Mouse (Mus musculus) liver, embryonic 16.5 days (tissue): Measurements from ENCODE around the gene Ostn. TPM values are rescaled to one million over a fixed set of nuclear protein-coding genes. Genes with fewer than 3 reads are reported as not detected.

ENCODE experiments used
- ATAC-seq: fragments of 200-750 bp; cut with Nextera tagmentation; 2 replicates; pipeline ENCODE4 v1.8.0; 2017; ENCODE audit warnings: low read depth, mild to moderate bottlenecking, moderate number of reproducible peaks, moderate library complexity
- H3K27ac ChIP-seq: fragments of 300-500 bp; sonication (generic); 2 replicates; pipeline ENCODE4 v1.5.1; 2014; ENCODE audit warnings: mild to moderate bottlenecking, low read length
- H3K27me3 ChIP-seq: fragments of 300-500 bp; sonication (generic); 2 replicates; pipeline ENCODE4 v1.6.1; 2014; ENCODE audit warnings: low read depth, low read length, mixed read lengths; ENCODE audit not compliant: control insufficient read depth, insufficient read depth
- H3K36me3 ChIP-seq: fragments of 300-500 bp; sonication (generic); 2 replicates; pipeline ENCODE4 v1.6.1; 2014; ENCODE audit warnings: mild to moderate bottlenecking; ENCODE audit not compliant: control insufficient read depth, insufficient read depth
- H3K4me1 ChIP-seq: fragments of 300-500 bp; sonication (generic); 2 replicates; pipeline ENCODE4 v1.6.1; 2014; ENCODE audit warnings: low read depth, low read length, mixed read lengths; ENCODE audit not compliant: control insufficient read depth
- H3K4me2 ChIP-seq: fragments of 300-500 bp; sonication (generic); 2 replicates; pipeline ENCODE4 v1.6.1; 2014; ENCODE audit warnings: low read depth, low read length, mixed read lengths
- H3K4me3 ChIP-seq: fragments of 300-500 bp; sonication (generic); 2 replicates; pipeline ENCODE4 v1.5.1; 2014; ENCODE audit warnings: low read depth, mild to moderate bottlenecking, low read length
- H3K9ac ChIP-seq: fragments of 300-500 bp; sonication (generic); 2 replicates; pipeline ENCODE4 v1.6.1; 2014; ENCODE audit warnings: low read depth, low read length
- H3K9me3 ChIP-seq: fragments of 300-500 bp; sonication (generic); replicated peaks from 2 replicates; pipeline ENCODE4 v1.6.1; 2016; ENCODE audit warnings: low read length; ENCODE audit not compliant: control insufficient read depth
- WGBS: fragments of 180-500 bp; shearing (Covaris S2); extraction: QIAGEN DNeasy Blood & Tissue Kit; methylation state at CpG from one replicate; pipeline ENCODE4 v1.1.7; 2014; ENCODE audit not compliant: insufficient replicate concordance; 5-methylcytosine and 5-hydroxymethylcytosine counted together
- polyA plus RNA-seq: library from polyadenylated mRNA; unstranded; fragments of >200 nt; fragmentation: Nextera tagmentation; extraction: Ambion mirVana; gene quantifications from 2 replicates; pipeline ENCODE4 v1.2.1, GENCODE M21; 2015

Ostn gene
- polyA plus RNA-seq, 1 experiment from 2014 or later = not detected

GRCm38 (mm10) chr16:27382217-27382616, 74.9 kb downstream of the Ostn start:
- Histone ChIP-seq H3K27me3 (no peaks in the 10 kb centered on the region), H3K9me3 (no peaks in the 10 kb centered on the region), H3K4me3 (no peak overlapping the region), H3K4me1 (no peaks in the 10 kb centered on the region), H3K9ac (no peak overlapping the region), H3K4me2 (no peak overlapping the region), H3K36me3 (no peaks in the 10 kb centered on the region), H3K27ac (no peak overlapping the region)
- 59% methylated on average over 4 of the region's 4 CpGs for WGBS
- no peak for ATAC-seq

GRCm38 (mm10) chr16:27384893-27385603, 77.8 kb downstream of the Ostn start:
- H3K27ac ChIP-seq = no peak overlapping the region
- peaks cover 7% of the 10 kb centered on the region for H3K4me1 ChIP-seq
- no peaks in the 10 kb centered on the region for H3K27me3 ChIP-seq
- H3K4me3 ChIP-seq = no peak overlapping the region
- H3K36me3 ChIP-seq = no peaks in the 10 kb centered on the region
- ATAC-seq = no peak
- no peak overlapping the region for H3K4me2 ChIP-seq
- no peaks in the 10 kb centered on the region for H3K9me3 ChIP-seq
- H3K9ac ChIP-seq = no peak overlapping the region
- 42% methylated on average over 4 of the region's 4 CpGs for WGBS

- no peak overlapping the region for H3K4me3 ChIP-seq
- H3K9me3 ChIP-seq = no peaks in the 10 kb centered on the region
- no peak overlapping the region for H3K4me2 ChIP-seq
- no peak for ATAC-seq
- WGBS = 65% methylated on average over 1 of the region's 1 CpGs
- H3K9ac ChIP-seq = no peak overlapping the region
- H3K36me3 ChIP-seq = no peaks in the 10 kb centered on the region
- H3K27ac ChIP-seq = no peak overlapping the region
- peaks cover 12% of the 10 kb centered on the region for H3K4me1 ChIP-seq
- no peaks in the 10 kb centered on the region for H3K27me3 ChIP-seq
Measured at GRCm38 (mm10) chr16:27385649-27386048, 78.4 kb downstream of the Ostn start.

- Histone ChIP-seq H3K4me3 (no peak overlapping the region), H3K27me3 (no peaks in the 10 kb centered on the region), H3K9me3 (no peaks in the 10 kb centered on the region), H3K36me3 (no peaks in the 10 kb centered on the region), H3K4me2 (no peak overlapping the region), H3K27ac (no peak overlapping the region), H3K4me1 (peaks cover 14% of the 10 kb centered on the region), H3K9ac (no peak overlapping the region)
- no peak for ATAC-seq
- WGBS = 59% methylated on average over 4 of the region's 4 CpGs
Measured at GRCm38 (mm10) chr16:27386850-27387407, 79.6 kb downstream of the Ostn start.

GRCm38 (mm10) chr16:27387634-27388611, 80.6 kb downstream of the Ostn start:
- H3K4me1 ChIP-seq = peaks cover 14% of the 10 kb centered on the region
- no peaks in the 10 kb centered on the region for H3K27me3 ChIP-seq
- no peaks in the 10 kb centered on the region for H3K9me3 ChIP-seq
- H3K9ac ChIP-seq = no peak overlapping the region
- peak overlapping the region; percentile 61 for H3K4me2 ChIP-seq
- ATAC-seq = peak; percentile 7; the same call in 1 of the 2 replicates
- WGBS = 19% methylated on average over 12 of the region's 12 CpGs
- peak overlapping the region; percentile 66 for H3K27ac ChIP-seq
- peak overlapping the region; percentile 79 for H3K4me3 ChIP-seq
- no peaks in the 10 kb centered on the region for H3K36me3 ChIP-seq

- H3K9me3 ChIP-seq = no peaks in the 10 kb centered on the region
- peaks cover 14% of the 10 kb centered on the region for H3K4me1 ChIP-seq
- WGBS = 0% methylated on average over 59 of the region's 69 CpGs
- peak within 1 kb of the TSS; percentile 86 for H3K27ac ChIP-seq
- no peaks in the 10 kb centered on the region for H3K36me3 ChIP-seq
- no peaks in the 10 kb centered on the region for H3K27me3 ChIP-seq
- peak within 1 kb of the TSS; percentile 88 for H3K9ac ChIP-seq
- H3K4me2 ChIP-seq = peak within 1 kb of the TSS; percentile 61
- ATAC-seq = peak; percentile 91
- peak within 1 kb of the TSS; percentile 79 for H3K4me3 ChIP-seq
Measured at GRCm38 (mm10) chr16:27388761-27389451, 81.6 kb downstream of the Ostn start, which contains the start of gene Ccdc50. Ccdc50 (plus strand) TSS chr16:27388869.

GRCm38 (mm10) chr16:27389534-27390282, 82.4 kb downstream of the Ostn start:
- peak overlapping the region; percentile 86 for H3K27ac ChIP-seq
- WGBS = 31% methylated on average over 7 of the region's 7 CpGs
- ATAC-seq = no peak

GRCm38 (mm10) chr16:27390306-27390705, 83.0 kb downstream of the Ostn start:
- H3K4me3 ChIP-seq = peak overlapping the region; percentile 79; the same call in 1 of the 2 replicates
- WGBS = 82% methylated on average over 4 of the region's 4 CpGs
- no peak overlapping the region for H3K27ac ChIP-seq
- no peak for ATAC-seq
- no peaks in the 10 kb centered on the region for H3K9me3 ChIP-seq
- H3K36me3 ChIP-seq = no peaks in the 10 kb centered on the region
- peak overlapping the region; percentile 61 for H3K4me2 ChIP-seq
- H3K27me3 ChIP-seq = no peaks in the 10 kb centered on the region
- H3K9ac ChIP-seq = no peak overlapping the region
- H3K4me1 ChIP-seq = peaks cover 14% of the 10 kb centered on the region

More at GRCm38 (mm10) chr16:27389534-27390282, 82.4 kb downstream of the Ostn start:
- Histone ChIP-seq H3K4me1 (peaks cover 14% of the 10 kb centered on the region), H3K9ac (peak overlapping the region; percentile 88), H3K27me3 (no peaks in the 10 kb centered on the region), H3K4me2 (peak overlapping the region; percentile 61), H3K9me3 (no peaks in the 10 kb centered on the region), H3K4me3 (peak overlapping the region; percentile 79), H3K36me3 (no peaks in the 10 kb centered on the region)
